Mouse (Mus musculus) adrenal gland, postnatal 14 days (tissue): ENCODE data around the gene Cobll1. TPM values are rescaled to one million over a fixed set of nuclear protein-coding genes. Genes with fewer than 3 reads are reported as not detected.

Experiments used
- DNase-seq: peaks from one replicate; pipeline ENCODE4 v3.0.0; 2021; ENCODE audit warnings: mixed read lengths
- total RNA-seq: library from RNA; stranded (reverse); gene quantifications from 2 replicates; pipeline ENCODE4 v1.2.3, GENCODE M21; 2021

The Cobll1 gene
- total RNA-seq, 1 experiment from 2014 or later = 216 TPM

DNA sequence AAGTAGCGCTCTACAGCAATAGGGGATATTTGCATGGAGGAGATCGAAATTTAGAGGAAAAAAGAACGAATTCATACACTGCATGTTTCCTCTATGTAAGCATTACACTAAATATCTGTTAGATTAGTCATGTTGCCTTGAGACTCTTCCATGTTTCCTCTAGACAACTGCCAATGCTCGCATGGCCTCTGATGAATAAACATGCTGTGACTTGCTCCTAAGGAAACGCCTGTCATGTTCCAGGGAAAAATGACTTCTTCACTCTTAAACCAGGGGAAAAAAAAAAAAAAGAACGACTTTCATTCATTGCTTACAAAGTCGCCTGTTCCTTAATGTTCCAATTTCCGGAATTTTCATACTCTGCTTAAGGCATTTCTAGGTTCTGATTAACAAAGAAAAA, 2.1 kb downstream of the Cobll1 start:
- no peak for DNase-seq

DNA sequence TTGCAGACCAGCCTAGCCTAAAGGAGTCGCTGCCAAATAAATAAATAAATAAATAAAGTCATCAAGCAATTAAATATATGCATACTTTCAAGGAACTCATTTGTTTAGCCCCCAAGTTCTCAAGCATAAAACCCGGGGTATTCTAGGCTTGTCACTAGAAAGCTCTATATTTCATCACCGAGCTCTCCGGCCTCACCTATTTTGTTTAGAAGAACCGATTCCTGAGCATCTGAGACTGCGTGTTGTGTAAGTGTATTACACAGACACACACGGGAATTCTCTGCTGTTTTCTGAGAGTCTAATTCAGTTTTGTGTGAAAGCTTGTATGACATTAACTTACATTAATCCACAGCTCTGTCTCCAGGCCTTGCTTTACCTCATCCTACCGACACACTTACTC, 2.6 kb downstream of the Cobll1 start:
- no peak for DNase-seq

DNA sequence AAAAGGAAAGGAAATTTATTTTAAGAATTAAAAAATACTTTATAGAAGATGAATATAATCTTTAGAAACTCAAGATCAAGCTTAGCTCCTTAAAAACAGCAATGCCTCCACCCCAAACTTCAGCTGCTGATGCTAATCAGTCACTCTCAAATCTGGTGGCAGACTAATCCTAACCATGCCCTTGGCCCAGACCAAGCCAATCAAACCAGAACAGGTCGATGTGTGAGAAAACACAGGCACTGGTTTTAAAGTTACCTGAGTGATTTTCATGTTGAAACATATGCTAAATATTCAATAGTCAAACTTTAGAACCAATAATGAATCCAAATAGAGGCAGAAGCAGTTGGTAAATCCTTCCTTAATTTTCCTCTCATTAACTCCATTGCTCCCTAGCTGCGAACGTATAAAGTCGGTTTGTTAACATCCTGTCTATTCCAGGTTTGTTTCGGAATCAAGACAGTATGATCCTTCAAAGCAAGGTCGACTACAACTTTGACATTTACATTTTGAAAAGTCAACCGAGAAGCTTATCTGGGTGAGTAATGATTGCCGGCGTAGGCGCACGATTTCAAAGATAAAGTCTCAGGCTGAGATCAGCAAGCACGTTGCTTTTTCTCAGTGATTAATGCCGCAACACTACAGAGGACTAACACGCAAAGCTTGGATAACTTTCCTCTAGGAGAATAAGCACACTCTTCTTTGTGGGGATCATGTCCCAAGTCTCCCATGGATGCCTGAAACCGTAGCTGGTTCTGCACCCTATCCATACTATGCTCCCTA, 6.3 kb downstream of the Cobll1 start:
- DNase-seq = peak; percentile 74

DNA sequence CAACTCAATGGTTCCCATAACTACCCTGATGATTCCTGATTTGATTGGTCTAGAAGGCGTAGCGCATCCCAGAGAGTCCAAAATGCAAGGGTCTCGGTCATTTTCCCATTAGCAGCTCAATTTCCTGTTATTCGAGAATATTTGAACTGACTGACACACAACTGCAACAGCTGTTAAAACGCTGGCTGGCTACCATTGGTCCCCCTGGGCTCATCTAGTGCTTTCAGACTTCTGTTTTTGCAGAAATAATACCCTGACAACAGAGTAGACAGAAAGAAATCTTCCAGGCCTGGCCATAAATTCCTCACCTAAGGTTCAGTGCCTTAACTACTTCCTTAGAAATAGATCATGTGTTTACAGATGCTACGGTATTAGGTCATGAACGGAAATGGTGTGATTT, 10.8 kb downstream of the Cobll1 start:
- DNase-seq = no peak

DNA sequence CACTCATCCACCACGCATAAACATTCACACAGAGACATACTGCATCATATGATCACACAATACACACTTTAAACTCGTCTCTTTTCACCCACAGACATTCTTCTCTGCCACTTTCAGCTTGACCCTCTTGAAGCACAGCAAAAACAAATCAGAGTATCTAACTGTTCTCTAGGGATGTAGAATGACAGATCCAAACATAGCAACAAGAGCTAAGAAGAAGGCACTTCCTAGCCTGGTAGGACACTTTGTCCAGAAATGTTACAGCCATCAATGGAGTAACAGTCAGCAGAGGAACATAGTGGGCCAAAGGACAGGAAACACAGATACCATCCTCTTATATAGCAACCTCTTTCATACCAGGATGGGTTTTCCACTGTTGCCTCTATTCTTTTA, 11.3 kb downstream of the Cobll1 start:
- no peak for DNase-seq

DNA sequence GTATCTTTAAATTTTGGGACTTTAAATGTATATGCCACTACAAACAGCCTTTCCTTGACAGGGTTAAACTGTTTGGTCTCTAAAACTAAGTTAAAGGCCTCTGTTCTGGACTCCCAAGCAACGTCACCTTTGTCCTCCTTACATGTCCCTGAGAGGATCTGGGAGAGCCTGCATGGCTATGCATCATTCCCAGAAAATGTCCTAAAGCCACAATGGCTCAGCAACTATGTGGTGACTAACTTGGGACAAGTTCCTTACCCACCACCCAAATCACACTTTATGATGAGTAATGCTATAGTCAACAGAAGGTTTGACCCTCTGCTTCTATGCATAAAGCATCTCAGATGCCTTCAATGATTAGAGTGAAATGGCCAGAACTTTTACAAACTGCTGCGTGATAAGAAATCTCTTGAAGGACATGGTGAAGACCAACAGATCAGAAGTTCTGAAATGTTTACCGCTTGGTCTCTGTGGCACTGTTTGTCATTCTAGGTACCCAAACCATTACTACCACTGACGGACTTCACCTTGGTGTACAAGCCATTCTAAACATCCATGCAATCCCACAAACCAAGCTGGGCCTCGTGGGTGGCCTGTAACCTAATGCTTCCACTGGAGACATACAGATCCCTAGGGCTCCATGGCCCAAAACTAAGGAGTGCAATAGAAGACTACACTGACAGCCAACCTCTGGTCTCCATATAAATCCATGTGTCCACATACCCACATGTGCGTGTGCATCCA, 11.9 kb downstream of the Cobll1 start:
- peak; percentile 41 for DNase-seq

DNA sequence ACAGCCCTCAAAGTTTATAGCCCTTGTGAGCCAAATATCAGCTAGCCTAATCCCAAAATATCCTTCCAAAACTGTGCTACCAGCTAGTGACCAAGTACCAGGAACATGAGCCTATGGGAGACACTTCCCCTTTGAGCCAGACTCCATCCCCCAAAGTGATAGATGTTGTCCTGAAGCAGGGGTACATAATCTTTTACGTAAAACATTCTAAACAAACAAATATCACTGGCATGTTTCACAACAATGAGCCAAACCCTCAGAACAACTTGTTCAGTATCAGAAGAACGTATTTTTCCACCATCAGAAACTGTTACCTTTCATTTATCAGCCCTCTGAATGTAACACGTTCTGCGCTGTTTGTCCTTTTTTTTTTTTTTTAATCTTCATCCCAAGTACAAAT, 12.7 kb downstream of the Cobll1 start:
- no peak for DNase-seq

DNA sequence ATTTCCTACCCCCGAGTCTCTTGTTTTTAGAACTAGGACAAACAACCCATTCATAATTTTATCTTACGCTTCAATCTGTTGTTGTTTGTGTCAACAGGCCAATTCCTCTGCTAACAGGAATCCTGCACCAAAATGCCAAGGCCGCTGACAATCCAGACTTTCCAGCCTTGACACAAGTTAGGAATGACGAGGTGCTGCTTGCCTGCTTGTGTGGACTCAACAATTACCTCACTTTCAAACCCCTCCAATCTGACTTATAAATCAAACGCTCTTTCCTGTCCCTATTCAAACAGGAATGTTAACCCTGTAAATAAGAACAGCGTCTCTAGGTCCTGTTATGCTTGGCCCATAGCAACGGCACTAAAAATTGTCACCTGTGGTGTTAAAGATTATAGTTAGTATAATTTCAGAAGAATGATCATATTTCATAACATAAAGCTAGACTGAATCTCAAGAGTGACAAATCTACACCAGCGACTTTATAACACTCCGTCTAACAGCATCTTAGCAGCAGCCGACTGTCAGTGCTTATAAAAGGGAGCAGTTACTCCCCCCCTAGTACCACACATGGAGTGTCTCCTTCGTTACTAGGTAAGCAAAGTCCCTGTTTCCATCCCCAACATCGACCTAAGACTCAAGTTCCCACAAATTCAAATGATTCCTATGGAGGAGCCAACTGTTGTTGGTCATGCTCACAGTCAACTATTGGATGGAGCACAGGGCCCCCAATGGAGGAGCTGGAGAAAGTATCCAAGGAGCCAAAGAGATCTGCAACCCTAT, 15.1 kb downstream of the Cobll1 start:
- DNase-seq = peak; percentile 77

DNA sequence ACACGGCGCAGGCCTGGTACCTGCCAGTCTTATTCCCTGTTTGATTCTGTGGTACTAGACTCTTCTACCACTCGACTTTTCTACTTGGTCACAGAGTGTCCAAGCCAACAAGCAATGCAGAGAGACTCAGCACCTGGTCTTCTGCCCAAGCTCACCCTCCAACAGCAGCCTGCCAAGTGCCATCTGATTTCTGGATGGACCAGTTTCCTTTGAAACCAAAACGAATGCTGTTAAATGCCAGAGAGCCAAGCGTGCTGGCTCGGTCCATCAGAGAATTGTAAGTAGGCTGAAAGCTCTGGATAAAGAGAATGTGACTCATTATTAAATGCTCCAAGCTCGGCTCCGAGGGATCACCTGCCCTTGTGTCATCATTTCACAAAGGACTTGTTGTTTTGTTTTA, 16.2 kb downstream of the Cobll1 start:
- DNase-seq = peak; percentile 50

DNA sequence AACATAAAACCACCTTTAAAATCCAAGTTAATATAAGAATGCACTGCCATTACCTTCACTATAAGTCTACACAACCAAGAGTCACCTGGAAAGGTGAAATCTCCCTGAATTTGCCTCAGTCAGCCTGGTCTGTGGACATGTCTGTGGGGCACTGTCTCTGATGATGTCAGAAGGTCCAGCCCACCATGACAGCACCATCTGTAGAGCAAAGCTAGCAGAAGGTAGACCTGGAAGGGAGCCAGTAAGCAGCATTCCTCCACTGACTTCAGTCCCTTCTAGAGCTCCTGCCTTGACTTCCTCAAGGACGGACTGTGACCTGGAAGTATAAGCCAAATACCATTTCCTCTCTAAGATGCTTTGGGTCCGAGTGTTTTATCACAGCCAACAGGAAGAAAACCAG, 17.6 kb downstream of the Cobll1 start:
- DNase-seq = no peak

DNA sequence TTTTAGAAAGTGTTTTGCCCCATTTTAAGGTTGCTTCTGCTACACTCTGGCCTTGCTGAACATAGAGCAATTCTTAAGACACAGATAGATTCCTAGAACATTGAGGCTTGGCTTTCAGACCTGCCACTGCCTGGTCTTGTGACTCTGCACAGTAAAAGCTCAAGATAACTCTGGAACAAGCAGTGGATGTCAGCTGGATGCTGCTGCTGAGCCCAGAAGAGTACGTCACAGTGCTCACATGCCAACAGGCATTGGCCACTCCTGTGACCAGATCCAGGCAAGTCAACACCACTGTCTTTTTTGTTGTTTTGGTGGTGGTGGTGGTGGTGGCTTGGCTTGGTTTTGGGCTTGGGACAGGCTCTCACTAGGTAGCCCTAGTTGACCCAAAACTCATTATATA, 18.6 kb downstream of the Cobll1 start:
- DNase-seq = peak; percentile 34

DNA sequence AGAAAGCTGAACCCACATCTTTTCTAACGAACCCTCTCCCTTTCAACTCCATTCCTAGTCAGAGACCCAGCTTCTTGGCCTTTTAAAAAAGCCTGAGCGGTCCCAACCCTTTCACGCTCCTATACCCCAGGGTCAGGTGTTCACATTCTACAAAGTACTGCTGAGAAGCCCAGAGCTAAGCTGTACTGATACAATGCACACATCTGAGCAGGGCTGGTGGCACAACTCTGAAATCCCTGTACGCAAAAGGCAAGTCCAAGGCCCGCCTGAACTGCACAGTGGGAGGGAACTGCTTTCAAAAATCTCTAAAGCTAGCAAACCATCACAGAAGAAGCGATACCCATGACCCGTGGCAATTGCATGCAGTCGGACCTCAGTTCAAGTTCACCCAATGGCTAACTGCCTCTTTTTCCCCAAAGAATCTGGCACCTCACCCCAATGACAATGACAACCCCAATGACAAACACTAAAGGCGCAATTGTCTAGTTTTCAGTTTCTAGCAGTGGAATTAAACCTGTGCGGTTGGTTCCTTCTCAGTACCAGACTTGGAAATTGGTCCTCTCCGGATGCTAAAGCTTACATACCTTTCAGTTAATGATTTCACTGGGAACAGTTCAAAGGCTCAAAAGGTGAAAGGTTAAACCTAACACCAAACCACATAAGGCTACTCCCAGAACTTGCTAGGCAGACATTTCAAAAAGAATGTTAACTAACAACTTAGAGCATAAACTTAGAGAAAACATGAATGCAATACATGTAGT, 19.6 kb downstream of the Cobll1 start:
- no peak for DNase-seq

DNA sequence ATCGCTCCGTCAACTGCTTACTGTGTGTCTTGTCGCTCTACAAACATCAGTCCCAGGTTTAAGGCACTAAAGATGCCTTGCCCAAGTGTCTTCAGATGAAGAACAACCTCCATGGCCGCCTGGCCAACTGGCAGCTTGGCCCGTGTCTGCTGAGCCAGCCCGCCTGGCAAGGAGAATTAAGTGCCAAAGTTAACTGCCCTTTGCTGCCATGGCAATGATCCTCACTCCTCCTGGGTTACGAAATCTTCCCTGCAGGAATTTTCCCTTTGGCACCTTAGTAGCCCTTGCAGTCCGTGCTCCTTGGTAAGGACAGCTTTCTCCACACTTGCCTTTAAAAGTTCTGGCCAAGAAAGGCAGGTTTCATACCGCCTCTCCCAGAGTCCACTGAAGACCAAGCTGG, 20.9 kb downstream of the Cobll1 start:
- peak; percentile 79 for DNase-seq

DNA sequence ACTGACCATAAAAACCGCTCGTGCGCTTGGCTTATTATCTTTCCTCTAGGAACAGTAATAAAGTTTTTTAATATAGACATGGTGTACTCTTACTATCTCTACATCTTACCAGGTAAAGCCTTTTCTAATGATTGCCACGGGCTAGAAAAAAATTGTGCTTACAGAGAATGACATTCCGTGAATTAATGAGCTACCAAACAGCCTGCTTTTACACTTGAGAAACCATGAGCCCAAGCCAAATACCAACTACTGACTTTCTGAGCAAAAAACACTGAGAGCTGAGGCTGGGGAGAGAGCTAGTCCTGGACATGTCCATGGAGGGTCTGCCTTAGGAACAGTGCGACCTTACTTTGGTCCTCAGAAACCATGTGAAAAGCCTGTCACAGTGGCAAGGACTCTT, 21.5 kb downstream of the Cobll1 start:
- no peak for DNase-seq

DNA sequence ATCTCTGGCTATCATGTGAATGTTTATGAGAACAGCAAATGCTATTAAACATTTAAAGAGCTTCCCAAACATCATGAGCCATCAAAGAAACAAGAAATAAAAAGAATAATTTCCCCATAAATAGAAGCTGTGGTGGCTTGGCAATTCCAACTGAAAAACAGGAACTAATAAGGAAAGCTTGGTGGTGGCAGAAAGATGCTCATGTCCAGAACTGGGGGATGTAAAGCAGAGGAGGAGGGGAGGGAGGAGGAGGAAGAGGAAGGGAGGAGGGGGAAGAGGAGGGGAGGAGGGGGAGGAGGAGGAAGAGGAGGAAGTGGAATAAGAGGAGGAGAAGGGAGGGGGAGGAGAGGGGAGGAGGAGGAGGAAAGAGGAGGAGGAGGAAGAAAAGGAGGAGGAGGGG, 23.0 kb downstream of the Cobll1 start:
- no peak for DNase-seq

DNA sequence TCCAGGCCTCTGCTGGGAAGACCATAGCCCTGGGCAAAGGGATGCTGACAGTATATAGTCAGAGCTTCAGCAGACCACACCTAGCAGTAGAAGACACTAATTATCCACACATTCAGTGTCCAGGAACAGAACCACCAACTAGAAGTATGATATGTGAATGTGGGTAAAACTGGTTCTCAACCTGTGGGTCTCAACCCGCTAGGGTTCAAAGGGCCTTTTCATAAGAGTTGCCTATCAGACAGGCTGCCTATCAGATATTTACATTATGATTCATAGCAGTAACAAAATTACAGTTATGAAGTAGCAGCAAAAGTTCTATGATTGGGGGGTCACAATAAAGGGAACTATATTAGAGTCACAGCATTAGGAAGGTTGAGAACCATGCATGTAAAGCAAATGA, 24.6 kb downstream of the Cobll1 start:
- no peak for DNase-seq

DNA sequence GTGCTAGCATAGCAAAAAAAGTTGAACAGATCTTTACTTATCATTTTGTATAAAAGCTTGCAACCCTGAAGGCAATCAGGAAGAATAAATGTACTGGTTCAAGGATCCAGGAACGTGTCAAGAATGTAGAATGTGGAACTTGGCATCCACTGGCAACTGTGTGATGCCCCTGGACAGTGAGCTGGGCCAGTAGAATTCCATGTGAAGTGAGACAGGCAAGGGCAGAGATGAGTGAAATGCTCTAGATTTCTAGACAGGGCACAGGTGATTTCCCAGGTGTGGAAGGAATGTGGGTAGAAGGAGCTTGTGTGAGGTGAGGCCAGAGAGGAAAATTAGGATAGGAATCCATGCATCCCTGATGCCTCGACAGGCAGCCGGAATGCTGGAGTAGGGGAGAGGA, 25.5 kb downstream of the Cobll1 start:
- no peak for DNase-seq

DNA sequence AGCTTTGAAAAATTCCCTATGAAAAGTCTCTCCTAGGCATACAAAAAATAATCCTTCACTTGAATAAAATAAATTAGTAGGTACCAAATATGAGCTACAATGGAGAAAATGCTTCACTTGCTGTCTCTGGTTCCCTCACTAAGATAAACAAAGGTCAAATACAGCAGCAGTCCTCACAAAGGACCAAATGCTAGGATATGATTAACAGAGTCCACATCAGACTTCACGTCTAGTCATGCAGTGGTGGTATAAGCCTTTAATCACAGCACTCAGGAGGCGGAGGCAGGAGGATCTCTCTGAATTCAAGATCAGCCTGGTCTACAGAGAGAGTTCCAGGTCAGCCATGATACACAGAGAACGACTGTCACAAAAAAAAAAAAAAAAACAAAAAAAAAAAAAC, 27.6 kb downstream of the Cobll1 start:
- no peak for DNase-seq

DNA sequence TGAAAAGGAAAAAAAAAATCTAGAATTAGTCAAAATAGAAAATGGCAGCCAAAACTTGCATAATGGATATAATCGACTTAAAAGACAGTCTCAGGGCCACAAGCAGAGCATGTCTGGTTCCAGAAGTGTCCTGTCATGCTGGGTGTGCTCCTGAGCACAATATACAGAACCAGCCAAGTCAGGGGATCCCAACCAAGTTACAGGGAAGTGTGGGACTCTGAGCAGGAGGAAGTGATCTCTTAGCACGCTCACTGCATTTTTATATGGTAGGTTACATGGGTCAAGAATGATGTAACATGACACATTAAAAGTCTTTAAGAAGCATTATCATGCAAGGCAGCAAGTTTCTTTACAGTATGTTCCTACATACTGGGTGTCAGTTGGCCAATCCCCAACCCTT, 31.5 kb downstream of the Cobll1 start:
- DNase-seq = no peak

DNA sequence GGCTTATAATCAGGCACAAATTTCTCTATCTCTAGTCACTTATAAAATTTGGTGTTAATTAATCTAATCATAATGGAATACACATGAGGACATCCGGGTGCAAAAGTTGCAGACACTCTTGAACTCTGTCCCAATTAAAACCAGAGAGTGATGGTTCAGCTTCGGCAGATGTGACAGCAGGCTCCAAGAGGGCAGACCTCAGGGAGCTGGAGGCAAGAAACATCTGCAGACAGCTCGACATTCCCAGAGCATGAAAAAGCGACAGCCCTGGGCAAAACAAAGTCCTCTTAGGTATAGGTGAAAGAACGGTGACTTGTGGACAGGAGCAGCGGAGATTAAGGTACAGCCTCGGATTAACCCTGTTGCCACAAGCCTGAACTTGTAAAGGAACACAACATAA, 35.5 kb downstream of the Cobll1 start:
- DNase-seq = no peak

DNA sequence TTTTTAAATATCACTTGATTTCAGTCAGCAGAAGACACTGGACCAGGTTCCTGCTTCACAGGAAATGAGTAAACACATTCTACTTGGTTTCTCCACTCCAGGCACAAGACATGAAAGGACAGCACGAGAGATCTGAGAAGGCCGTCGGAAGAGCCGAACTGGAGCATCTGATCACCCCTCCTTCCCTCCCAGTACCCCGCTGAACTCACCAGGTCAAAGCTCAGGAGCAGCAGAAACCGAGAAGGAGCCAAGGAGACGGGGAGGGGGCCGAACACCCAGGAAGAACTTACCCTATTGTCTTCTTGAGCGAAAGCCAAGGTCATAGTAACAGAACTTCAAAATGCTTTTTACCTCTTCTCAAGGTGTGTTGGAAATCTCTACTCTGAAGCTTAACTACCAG, 39.5 kb downstream of the Cobll1 start:
- no peak for DNase-seq

DNA sequence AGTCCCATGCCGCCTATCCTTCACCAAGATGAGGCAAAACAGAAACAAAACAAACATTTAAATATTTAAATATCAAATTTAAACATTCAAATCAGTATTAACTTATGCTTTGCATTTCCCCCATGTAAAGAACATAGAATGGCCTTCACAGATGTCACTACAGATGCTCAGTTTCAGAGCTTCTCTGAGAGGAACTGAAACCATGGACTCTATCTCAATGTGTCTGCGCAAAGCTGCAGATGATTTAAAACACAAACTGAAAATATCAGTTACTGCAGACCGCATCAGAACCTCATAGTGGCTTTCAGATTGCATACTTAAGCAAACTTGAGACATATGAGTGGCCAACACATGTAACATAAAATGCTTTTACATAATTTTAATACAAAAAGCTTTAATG, 40.6 kb downstream of the Cobll1 start:
- DNase-seq = no peak

DNA sequence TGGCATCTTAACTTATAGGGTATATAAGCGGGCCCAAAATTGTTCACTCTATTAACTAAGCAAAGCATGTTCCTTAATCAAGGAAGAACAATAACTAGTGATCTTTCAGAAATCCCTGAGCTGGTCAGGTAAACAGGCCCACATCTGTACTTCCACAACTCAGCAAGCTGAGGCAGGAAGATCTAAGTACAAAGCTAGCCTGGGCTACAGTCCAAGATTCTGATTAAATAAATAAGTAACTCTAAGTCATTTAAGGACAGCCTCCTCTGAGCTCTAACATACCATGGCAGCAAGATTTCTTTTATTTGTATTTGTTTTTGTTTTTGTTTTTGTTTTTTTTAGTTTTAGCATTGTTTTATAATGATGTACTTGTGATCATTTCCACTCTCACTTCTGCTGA, 42.2 kb downstream of the Cobll1 start:
- no peak for DNase-seq
